Mouse (Mus musculus) CD4-positive, CD25-positive, alpha-beta regulatory T cell, adult 2 months (primary cell): ENCODE measurements at regions not wholly inside any gene's neighbourhood (a gene's known extent, or its start where the extent isn't known, plus 50 kb on each side); places are given as distances from the start of the nearest gene placed in this dataset.

Source experiments
- DNase-seq: peaks from one replicate; pipeline ENCODE4 v3.0.0-alpha.2; 2012; ENCODE audit warnings: low read depth, low spot score

DNA sequence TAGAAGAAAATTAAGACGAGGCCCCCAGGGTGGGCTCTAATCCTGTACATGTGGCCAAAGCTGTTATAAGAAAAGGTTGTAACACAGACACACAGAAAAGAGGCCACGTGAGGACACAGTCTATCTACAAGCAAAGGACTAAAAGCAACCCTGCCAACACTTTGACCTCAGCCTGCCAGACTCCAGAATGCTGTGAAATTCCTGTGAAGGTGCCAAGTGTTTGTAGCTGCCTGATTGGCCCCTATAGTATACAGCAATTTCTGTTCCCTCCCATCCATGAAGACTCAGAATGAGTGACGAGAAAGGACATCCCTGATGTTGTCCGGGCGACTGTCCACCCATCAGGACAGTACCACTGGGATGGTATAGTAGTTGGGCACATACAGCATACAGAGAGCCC is 209.8 kb upstream of the Arid1b start:
- DNase-seq = no peak

DNA sequence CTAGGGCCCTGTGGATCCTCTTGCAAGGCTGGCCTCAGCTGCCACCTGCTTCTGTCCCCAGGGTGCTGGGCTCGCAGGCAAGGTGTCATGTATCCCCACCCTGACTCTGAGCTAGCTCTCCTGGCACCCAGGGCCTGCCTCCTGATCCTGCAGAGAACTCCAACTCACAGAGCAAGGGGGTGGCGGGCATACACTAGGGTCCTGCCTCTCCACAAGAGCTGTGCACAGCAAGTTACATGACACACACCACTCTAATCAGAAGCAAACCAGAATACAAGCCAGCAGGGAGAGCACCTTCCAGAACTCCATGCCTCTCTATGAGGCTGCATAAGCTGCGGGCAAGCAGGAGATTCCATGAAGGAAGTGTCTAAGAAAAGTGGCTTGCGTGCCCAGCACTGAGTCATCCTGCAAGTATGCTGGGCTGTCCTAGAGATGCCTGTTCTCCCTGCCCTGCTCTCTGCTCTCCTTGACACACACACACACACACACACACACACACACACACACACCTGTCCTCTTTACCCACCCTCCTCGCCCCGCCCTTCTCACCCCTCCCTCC is 208.8 kb upstream of the Arid1b start:
- DNase-seq = no peak

DNA sequence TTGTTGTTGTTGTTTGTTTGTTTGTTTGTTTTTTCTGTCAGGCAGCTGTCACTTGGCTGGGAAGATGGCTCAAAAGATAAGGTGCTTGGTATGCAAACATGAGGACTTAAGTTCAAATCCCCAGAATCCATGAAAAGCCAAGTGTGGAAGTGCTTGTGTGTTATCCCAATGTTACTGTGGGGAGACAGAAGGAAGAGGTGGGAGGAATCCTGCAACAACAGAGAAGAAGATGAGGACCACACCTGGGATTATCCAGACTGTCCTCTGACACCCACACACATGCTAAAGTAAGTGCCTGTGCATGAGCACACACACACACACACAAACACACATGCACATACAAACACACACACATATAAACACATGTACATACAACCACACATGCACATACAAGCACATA is 207.6 kb upstream of the Arid1b start:
- no peak for DNase-seq

DNA sequence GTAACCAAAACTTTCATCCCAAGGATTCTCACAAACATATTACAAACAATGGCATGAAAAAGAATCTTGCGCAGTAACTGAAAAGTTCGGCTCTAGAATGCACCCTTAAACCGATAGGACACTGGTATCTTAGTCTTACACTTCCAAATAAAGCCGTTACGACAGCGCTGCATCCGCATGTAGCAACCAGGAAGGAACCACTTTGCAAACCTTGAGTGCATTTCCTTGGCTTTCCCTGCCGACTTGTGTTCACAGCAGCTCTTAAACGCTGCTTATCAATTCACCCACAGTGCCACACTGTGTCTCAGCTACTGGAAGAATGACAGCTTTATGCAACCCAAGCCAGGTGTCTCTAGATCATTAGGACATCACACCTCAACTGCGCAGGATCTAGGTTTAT is 202.3 kb upstream of the Arid1b start:
- DNase-seq = no peak

DNA sequence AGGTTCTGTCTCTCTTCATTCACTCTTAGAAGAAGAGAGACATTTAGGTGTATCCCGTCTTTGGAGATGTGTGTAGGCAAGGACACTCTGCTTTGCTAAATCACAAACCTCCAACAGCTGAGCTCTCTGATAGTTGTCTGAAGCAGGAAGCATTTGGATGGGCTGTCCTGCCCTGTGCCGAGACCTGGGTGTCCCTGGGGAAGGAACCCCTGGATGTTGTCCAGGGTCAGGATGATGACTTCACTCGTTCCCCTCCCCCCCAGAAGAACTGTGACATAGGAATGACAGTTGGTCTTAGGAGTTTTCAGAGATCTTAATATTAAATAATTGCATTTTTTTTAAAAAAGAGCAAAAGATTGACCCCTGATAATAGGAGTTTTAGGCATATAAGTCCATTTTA is 197.9 kb upstream of the Arid1b start:
- DNase-seq = no peak

DNA sequence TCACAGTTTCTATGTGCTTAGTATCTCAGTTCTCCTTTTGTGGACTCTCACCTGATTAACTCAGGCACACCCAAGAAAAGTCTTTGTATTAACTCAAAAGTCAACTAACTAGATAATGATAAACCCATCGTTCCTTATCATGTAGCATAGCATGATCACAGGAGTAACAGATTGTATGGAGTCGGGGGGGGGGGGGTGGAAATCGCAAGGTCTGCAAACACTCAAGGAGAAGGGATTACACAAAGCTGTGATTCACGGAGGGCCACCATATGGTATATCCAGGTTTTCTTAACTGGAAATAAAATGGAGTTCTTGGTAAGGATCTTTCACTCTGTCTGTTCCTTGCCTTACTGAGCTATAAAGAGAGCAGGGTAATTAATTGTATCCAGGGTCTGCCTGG is 190.1 kb upstream of the Arid1b start:
- no peak for DNase-seq

DNA sequence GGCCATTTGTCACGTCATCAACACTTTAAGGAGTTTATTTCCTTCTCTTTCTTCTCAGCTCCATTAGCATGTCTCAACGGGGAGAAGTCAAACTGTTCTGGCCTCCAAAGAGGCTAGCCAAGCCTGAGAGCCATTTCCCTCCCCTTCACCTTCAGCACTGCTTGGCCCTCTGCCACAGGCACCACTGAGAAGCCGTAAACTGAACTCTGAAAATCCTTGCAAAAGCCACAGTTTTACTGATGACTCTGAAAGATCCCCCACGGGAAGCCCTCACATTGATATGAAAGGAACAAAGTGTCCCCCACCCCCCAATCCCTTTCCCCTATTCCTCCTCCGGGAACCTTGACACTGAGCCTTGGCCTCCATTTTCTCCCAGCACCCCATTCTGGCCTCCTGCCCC is 188.1 kb upstream of the Arid1b start:
- DNase-seq = no peak

DNA sequence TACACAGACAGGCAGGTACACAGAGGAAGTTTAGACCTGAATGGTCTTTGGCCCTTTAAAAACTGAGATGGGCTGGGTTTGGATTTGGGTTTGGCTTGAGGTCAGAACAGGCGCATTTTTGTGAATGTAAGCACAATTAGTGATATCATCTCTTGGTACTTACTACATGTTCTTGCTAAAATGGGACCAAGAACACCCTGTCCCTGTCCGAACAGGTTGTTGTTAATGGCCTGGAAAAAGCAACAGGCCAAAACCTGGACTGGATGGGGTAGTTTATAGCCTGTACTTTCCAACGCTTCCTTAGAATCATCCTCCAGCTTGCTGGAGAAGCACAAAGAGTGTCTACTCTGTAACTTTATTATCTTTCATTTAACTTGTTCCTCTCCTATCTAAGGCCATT is 185.2 kb upstream of the Arid1b start:
- DNase-seq = no peak

DNA sequence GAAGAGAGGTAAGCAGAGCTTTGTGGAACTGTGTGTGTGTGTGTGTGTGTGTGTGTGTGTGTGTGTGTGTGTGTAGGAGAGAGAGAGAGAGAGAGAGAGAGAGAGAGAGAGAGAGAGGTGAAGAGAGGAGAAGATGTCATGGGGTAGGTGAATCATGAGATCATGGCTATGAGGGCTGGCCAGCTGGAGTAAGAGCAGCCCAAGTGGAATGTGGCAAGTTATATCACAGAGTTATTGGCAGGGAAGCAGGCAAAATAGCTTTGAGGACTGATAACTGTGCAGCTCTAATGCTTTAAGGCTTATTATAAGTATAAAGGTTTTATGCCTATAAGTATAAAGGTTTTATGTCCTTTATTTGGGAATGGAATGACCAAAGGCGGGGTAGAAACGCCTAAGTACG is 180.9 kb upstream of the Arid1b start:
- no peak for DNase-seq

DNA sequence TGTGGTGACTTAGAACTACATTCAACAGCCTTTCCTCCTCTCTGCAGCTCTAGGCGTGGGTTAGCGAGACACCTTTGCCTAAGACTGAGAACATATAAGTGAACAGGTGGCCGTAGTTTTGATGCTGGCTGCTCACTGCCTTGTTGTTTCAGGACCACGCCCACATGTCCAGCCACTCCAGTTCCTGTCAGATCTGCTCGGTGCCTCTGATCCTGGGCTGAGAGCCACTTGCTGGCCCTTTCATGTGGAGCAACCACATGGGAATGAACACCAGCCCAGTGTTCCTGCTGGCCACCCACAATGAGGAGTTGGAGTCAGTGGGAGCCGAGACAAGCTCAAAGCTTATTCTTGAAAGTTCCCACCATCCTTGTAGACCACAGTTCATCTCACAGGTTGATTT is 180.5 kb upstream of the Arid1b start:
- DNase-seq = no peak

DNA sequence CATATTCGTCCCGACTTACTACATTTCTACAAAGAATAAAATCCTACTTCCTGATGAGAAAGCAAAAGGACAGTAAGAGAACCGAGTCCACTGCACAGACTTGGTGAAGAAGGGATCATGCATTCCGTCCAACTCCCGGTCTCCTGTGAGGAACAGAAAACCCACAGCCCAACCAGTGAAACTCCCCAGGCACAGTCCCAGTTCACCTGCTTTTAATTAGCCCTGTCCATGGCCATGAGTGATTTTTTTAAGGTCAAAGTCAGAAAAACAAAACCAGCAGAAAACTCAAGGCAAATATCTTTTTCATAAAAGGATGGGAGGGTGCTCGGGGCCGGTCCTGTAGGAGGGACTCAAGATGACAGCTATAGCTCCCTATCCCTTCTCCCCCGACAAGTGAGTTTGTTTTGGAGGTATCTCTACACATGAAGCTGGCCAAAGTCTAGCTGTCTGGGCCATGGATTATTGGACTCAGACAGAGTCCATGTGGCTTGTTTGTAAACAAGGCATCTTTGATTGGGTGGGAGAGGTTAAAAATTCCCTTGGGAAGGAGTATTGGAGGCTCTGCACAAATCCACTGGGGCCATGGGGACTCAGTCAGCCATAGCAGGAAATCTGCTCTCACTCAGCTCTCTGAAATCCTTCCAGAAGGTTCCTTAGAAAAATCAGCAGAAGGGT is 168.8 kb upstream of the Arid1b start:
- DNase-seq = no peak

DNA sequence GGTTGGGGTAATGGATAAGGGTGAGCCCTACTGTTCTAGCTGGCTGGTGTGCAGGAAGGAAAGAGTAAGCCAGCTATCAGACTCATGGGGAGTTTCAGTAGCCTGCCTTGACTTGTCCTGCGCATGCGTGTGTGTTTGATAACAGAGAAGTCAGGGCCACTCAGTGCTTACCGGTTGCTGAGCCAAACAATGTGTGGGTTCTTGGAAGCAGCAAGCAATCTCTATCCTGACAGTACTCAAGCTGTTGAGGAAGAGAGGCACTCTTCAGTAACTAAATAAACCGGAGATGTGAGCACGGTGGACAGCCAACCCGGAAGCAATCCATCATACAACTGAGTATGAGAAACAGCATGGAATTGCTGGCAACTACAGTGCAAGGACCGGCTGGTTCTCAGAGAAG is 160.1 kb upstream of the Arid1b start:
- no peak for DNase-seq

DNA sequence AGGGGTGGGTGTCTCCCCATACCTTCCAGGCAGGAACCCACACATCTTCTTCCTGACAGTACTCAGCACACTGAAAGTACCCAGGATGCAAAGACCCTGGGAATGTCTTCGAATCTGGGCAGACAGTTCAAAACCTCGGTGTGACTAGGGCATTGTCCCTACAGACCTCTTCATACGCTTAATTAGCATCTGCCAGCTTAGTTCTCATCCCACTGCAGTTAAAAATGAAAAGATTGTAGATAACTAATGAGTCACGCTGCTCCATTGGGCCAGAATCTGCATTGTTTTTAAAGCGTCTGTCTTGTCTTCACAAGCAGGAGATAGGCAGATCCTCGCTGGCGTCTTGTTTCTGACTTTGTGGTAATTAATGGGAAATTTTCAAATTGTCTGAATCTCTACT is 159.6 kb upstream of the Arid1b start:
- DNase-seq = no peak

DNA sequence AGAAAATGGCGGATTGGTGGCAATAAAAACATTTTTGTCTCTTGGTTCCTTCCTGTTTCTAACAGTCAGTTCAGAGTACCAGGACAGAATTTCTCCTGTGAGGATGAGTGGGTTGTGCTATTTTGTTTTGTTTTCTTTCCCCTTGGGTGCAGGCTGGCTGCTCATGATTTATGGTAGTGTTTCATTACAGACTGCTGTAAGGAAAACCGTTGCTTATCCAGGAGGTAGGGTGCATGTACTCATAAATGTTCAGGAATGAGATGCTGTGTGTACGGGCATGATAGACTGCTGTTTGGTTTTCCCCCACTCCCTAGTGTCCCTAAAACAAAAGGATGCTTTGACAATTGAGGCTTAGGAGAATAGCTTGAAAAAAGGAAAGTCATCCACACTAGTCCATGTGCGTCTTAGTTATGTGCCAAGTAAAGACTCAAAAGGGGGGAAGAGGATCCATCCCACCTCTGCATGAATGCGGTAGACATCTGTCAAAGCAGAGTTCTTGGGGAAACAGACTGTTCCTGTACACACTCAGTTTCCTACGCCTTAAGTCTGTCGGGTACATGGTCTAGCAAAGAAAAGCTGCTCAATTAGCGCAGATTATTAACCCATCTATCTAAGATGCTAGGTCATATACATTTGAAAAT is 158.9 kb upstream of the Arid1b start:
- no peak for DNase-seq

DNA sequence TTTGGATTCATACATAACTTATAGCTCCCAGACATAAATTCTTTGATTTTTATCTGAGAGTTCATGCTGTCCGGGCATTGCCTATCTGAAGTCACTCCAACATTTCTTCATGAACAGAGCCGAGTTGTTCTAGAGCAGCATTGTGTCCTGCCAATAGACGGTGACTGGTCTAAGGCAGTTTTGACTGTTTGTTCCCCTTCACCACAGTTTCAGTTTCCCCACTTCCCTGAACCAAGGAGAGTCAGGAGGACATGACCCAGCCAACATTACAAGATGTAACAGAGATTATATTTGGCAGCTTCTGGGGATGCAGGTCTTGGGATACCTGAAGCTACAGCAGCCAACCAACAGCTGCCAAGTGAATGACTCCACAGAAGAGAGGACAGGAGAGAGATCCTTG is 154.0 kb upstream of the Arid1b start:
- no peak for DNase-seq

DNA sequence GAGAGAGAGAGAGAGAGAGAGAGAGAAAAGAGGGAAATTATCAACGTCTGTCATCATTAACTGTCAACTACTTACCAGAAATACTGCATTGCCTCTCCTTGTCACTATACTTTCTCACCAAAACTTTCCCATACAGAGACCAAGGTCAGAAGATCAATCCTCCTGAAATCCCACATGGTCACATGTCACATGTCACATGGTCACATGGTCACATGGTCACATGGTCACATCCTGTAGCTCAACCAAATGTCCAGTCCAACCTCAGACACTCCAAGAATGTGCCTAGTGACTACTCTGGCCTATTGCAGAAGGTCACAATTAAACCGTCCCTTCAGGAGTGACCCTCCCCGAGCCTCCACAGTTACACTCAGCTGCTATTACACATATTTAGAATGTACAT is 135.8 kb upstream of the Arid1b start:
- DNase-seq = no peak

DNA sequence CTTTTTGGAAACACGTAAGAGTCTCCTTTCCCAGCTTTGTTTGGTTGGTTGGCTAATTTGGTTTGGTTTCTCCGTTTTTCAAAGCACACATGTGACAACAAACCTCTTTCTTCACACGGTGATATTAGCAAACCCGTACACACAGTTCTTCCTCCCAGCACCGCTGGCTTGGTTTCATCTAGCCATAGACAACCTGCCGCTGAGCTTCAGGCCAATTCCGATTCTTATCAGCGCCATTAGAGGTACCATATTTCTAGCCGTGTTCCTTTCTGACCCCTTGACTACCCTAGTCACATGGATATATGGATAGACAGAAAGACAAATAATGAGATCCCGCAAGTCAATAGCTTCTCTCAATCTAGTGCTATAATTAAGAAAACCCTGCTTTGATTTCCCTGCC is 129.2 kb upstream of the Arid1b start:
- no peak for DNase-seq

DNA sequence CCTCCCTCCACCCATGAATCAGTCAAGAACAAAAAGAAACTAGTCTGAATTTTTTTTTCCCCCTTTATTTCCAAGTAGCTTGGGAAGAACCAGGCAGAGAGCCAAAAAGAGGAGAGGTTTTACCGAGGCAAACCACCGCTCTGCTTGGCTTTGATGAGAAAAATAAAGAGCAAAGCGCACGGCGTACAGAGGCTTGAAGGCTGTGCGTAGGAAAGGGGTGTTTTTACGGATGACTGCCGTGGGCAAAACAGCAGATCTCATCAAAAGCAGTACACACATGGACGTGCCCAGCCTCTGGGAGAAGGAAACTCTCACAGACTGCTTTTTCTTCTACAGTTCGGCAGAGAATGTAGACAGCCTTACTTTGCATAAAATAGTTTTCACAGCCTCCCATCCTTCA is 128.5 kb upstream of the Arid1b start:
- no peak for DNase-seq

DNA sequence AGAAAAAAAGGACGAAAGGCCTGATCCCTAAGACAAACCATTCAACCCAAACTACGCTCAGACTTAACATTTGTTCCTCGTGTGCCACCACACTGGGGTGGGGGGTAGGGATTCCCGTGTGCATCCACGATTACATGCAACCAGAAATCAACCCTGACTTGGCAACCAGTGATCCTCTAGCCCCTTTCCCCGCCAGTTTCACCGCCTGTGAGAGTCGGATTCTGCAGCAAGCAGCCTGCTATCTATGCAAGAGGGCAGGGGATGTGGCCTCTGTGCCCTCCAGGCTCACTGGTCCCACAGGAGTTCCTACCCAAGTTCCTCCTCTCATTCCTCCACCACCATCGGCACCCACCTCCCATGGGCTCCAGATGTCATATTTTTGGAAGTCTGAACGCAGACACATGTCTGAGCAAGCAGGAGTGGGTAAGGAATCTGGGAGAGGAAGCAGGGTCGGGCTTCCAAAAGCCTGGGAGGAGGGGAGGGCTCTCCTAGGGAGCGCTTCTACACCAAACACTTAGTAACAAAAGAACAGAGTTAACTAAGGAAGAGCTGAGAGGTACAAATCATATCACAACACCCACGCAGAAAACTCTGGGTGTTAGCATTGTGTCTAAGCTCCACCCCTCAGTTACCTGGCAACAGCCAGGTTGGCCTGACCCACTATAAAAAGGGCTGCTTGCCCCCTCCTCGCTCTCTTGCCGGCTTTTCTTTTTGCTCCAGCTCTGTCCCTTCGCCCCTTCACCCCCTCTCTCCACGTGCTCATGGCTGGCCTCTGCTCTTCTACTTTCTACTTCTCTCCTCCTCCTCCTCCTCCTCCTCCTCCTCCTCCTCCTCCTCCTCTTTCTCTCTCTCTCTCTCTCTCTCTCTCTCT is 127.9 kb upstream of the Arid1b start:
- no peak for DNase-seq

DNA sequence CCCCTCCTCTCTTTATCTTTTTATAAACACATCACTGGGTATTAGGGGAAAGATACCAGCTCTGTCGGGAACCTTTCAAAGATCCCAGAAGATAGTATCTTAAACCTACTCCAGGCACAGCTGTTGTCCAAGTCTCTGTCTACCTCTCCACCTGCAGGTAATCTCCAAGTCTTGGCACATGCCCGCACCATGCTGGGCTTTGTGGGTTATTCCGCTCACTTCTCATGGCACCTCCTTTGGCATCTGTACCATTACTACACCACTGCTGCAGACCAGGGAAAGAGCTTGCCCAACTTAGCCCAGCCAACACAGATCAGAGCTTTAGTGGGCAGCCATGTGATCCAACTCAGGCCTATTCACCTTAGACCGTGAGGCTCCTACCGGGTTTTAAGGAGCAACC is 127.0 kb upstream of the Arid1b start:
- DNase-seq = no peak

DNA sequence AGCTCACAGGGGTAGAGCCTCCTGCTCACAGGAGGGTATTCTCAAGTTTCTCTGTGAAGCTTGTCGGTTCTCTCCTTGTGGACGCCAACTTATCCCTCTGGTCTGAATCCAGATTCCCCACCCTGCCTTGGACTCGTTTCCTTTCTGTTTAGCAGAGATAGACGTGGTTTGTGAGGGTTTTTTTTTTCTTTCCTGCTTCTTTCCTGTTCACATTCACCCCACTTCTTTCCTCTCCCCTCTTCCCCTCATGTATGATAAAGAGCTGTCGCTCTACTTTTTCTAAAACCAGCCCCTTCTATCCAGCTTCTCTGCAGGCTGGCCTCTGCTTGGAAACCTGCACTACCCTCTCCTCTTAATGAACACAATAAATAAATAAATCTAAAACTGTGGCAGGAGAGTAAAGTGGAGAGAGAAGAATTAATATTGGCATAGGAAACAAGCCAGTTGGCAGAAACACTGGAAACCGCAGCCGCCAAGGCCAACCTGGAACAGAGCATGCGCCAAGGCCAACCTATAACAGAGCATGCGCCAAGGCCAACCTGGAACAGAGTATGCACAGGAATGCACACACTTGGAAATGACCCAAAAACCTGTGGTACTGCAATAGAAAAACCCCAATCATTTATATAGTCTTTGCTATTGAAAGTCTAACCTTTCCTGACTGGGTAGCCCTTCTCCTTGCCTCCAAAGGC is 126.2 kb upstream of the Arid1b start:
- no peak for DNase-seq

DNA sequence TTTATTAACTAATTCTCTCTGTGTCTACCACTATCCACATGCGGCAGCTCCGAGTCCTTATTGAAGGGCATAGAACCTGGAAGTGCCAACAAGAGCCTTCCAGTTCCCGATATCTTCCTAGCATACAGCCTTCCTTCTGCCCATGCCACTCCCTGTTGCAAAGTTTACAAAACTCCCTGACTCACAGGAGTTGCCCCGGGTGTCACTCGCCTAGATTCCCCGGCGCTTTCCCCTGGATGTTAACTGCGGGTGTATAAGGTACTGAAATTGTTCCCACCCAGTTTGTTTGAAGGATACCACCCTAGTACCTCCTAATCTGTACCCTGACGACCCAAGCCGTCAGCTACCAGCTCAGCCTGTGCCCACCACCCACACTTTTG is 125.7 kb upstream of the Arid1b start:
- no peak for DNase-seq
